In the genomic region with DNA sequence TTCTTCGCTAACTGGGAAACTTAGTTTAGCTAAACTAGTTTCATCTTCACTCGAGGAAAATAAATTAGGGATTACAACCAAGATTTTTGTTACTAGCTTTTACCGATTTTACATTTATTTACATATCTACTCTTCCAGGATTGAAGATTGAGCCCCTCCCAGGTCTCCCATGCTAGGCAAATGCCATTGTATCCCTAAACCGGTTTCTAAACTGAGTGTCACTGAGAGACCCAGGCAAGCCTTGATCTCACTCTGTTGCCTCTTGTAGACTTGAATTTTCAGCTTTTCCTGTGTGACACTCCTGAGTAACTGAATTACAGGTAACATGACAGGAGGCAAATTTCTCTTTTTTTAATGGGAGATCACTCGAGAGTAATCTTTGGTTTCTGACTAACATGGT, we compare ENCODE assay signal across 8 mouse cellular contexts. TPM values are rescaled to one million over a fixed set of nuclear protein-coding genes. Genes with fewer than 3 reads are reported as not detected.
A peak's percentile ranks its signal among the peaks of the same experiment; 100 is the strongest.
DNase-seq lines count a peak whose midpoint lies in the region; ATAC-seq and TF ChIP-seq lines count a peak whose summit lies in the region.

No protein-coding gene starts in this region.

- peaks cover 7% of the 10 kb centered on the region; the same call in 1 of the 2 replicates for H3K9me3 ChIP-seq in heart, embryonic 10.5 days
- H3K9me3 ChIP-seq in ES-E14 (ENCODE audit: control insufficient read depth, insufficient read depth, low read depth, low read length): peaks cover 3% of the 10 kb centered on the region; the same call in 1 of the 2 replicates
- H3K9me3 ChIP-seq in heart, embryonic 14.5 days (ENCODE audit: control insufficient read depth, low read length): no peaks in the 10 kb centered on the region
- peaks cover 6% of the 10 kb centered on the region; the same call in 1 of the 2 replicates for H3K9me3 ChIP-seq in liver, postnatal 0 days (ENCODE audit: low read length)

- peak overlapping the region; percentile 75 for H3K4me2 ChIP-seq in heart, embryonic 14.5 days (ENCODE audit: low read length)
- peak overlapping the region; percentile 74 for H3K4me2 ChIP-seq in liver, postnatal 0 days (ENCODE audit: low read depth, low read length)

- H3K27me3 ChIP-seq in heart, embryonic 10.5 days (ENCODE audit: insufficient read depth, poor library complexity, severe bottlenecking): no peaks in the 10 kb centered on the region
- no peaks in the 10 kb centered on the region for H3K27me3 ChIP-seq in heart, embryonic 14.5 days (ENCODE audit: control insufficient read depth, insufficient read depth, low read length)
- H3K27me3 ChIP-seq in liver, postnatal 0 days (ENCODE audit: insufficient read depth, low read length): no peaks in the 10 kb centered on the region

- TF ChIP-seq EP300 in liver, postnatal 0 days (IDR thresholded peaks at IDR 0.05; ENCODE audit: low read depth): no peak

- ATAC-seq in heart, embryonic 14.5 days (ENCODE audit: insufficient number of reproducible peaks, insufficient read depth, low FRiP score, low read depth): no peak
- no peak for ATAC-seq in liver, postnatal 0 days
- ATAC-seq in megakaryocyte-erythroid progenitor cell, adult 5-6 weeks (replicated peaks; ENCODE audit: low FRiP score, low TSS enrichment, poor library complexity, severe bottlenecking): no peak

- 14% methylated on average over 5 of the region's 5 CpGs for WGBS in heart, embryonic 10.5 days
- WGBS in heart, embryonic 14.5 days: 11% methylated on average over 5 of the region's 5 CpGs
- WGBS in liver, postnatal 0 days (ENCODE audit: insufficient replicate concordance): 13% methylated on average over 5 of the region's 5 CpGs

- H3K36me3 ChIP-seq in heart, embryonic 10.5 days: peaks cover 39% of the 10 kb centered on the region
- H3K36me3 ChIP-seq in ES-E14 (ENCODE audit: control insufficient read depth, insufficient read depth, low read length, poor library complexity, severe bottlenecking): peaks cover 6% of the 10 kb centered on the region
- peaks cover 32% of the 10 kb centered on the region for H3K36me3 ChIP-seq in heart, embryonic 14.5 days (ENCODE audit: control insufficient read depth, insufficient read depth, low read length)
- H3K36me3 ChIP-seq in liver, postnatal 0 days (replicated peaks; ENCODE audit: insufficient read depth, low read length): peaks cover 26% of the 10 kb centered on the region

- H3K4me1 ChIP-seq in heart, embryonic 10.5 days: no peaks in the 10 kb centered on the region
- peaks cover 0 to 3% of the 10 kb centered on the region in 2 experiments; a peak in 3 of 4 replicates for H3K4me1 ChIP-seq in ES-E14 (ENCODE audit: control insufficient read depth in 2 of 2, insufficient read depth in 2 of 2, low read length in 2 of 2, poor library complexity in 1 of 2)
- H3K4me1 ChIP-seq in heart, embryonic 14.5 days (ENCODE audit: control insufficient read depth in 2 of 2, insufficient read depth in 2 of 2, low read length in 2 of 2): no peaks in the 10 kb centered on the region
- H3K4me1 ChIP-seq in liver, postnatal 0 days (ENCODE audit: insufficient read depth): no peaks in the 10 kb centered on the region

- no peak for DNase-seq in heart, embryonic 10.5 days (ENCODE audit: low spot score)
- DNase-seq in heart, adult 9 months (ENCODE audit: low spot score in 2 of 2): no peak
- no peak for DNase-seq in ES-E14 (ENCODE audit: low read depth, low spot score)
- no peak for DNase-seq in liver, postnatal 0 days
- no peak for DNase-seq in cerebellum, postnatal 10 days
- DNase-seq in cerebellum, adult 9-11 months: no peak

- peak overlapping the region; percentile 93 for H3K27ac ChIP-seq in heart, embryonic 10.5 days
- H3K27ac ChIP-seq in ES-E14 (ENCODE audit: insufficient read depth, low read depth, low read length, poor library complexity, severe bottlenecking): no peak overlapping the region
- H3K27ac ChIP-seq in heart, embryonic 14.5 days (replicated peaks in 1 of 2; ENCODE audit: control insufficient read depth in 1 of 2, insufficient read depth in 1 of 2, low read depth in 2 of 2, low read length in 2 of 2): peak overlapping the region in 1 of 2 experiments; percentile 91; a peak in 3 of 4 replicates
- peak overlapping the region; percentile 89 for H3K27ac ChIP-seq in liver, postnatal 0 days (ENCODE audit: low read depth)

- no peak for TF ChIP-seq CTCF in liver, postnatal 0 days (IDR thresholded peaks at IDR 0.05; ENCODE audit: low read depth)

- in situ Hi-C loops in ES-E14 (cut with MboI; ENCODE audit: low sequenced_read_pairs in 2 of 2, unreplicated experiment in 2 of 2): no loop called here

- H3K4me3 ChIP-seq in heart, embryonic 10.5 days: peak overlapping the region; percentile 84
- peak overlapping the region; percentile 71 to 89 for H3K4me3 ChIP-seq in ES-E14 (ENCODE audit: insufficient read depth in 1 of 2, low read depth in 1 of 2, low read length in 2 of 2, poor library complexity in 1 of 2, severe bottlenecking in 1 of 2)
- H3K4me3 ChIP-seq in heart, embryonic 14.5 days (ENCODE audit: control insufficient read depth in 1 of 2, insufficient read depth in 1 of 2, low read depth in 1 of 2, low read length in 2 of 2): peak overlapping the region; percentile 66 to 88; a peak in 3 of 4 replicates
- peak overlapping the region; percentile 77 for H3K4me3 ChIP-seq in liver, postnatal 0 days (ENCODE audit: low read depth, low read length)

- no peak overlapping the region for H3K9ac ChIP-seq in ES-E14 (ENCODE audit: insufficient read depth, low read depth, low read length, poor library complexity, severe bottlenecking)
- peak overlapping the region; percentile 95 for H3K9ac ChIP-seq in heart, embryonic 14.5 days (ENCODE audit: low read length)
- peak overlapping the region; percentile 87 for H3K9ac ChIP-seq in liver, postnatal 0 days (replicated peaks)

TF ChIP-seq in ES-E14, 5 proteins besides CTCF, POLR2A, EP300 and RAD21:
- TF ChIP-seq ZNF384 (IDR thresholded peaks at IDR 0.05; ENCODE audit: low read depth, low read length) (no peak), CHD2 (IDR thresholded peaks at IDR 0.05; ENCODE audit: low read depth, low read length) (no peak), ZC3H11A (IDR thresholded peaks at IDR 0.05; ENCODE audit: borderline replicate concordance, low read depth, low read length) (no peak), HCFC1 (IDR thresholded peaks at IDR 0.05; ENCODE audit: borderline replicate concordance, insufficient read depth, low read length) (no peak), MAFK (IDR thresholded peaks at IDR 0.05; ENCODE audit: insufficient read depth, low read depth, low read length) (no peak)

RNA-seq across cellular contexts. Expression of a gene that starts 0.8 kb away (rescaled TPM):
- polyA plus RNA-seq in heart, embryonic 10.5 days (2016; fragmentation: Nextera tagmentation; extraction: Ambion mirVana): 45.6 and 65.3 TPM in 2 replicates
- 22.9 and 35.1 TPM in 2 replicates for total RNA-seq in ES-E14 (2012; rRNA removed)
- 65.5 and 68.2 TPM in 2 replicates for polyA plus RNA-seq in heart, embryonic 14.5 days (2014; fragmentation: Nextera tagmentation; extraction: Ambion mirVana)
- polyA plus RNA-seq in liver, postnatal 0 days (2015; fragmentation: Nextera tagmentation; extraction: Ambion mirVana): 19.5 and 21.7 TPM in 2 replicates
- total RNA-seq in megakaryocyte-erythroid progenitor cell, adult 5-6 weeks (2014; fragmentation: Nextera tagmentation): 35.6 and 84.0 TPM in 2 replicates
- total RNA-seq in megakaryocyte-erythroid progenitor cell, adult 5-6 weeks (2017): 55.0 and 79.6 TPM in 2 replicates

RNA-seq across cellular contexts. Expression of a gene that starts 20.0 kb away (rescaled TPM):
- 31.4 and 40.2 TPM in 2 replicates for polyA plus RNA-seq in heart, embryonic 10.5 days (2016; fragmentation: Nextera tagmentation; extraction: Ambion mirVana)
- total RNA-seq in ES-E14 (2012; rRNA removed): 42.1 and 43.5 TPM in 2 replicates
- 24.8 and 27.2 TPM in 2 replicates for polyA plus RNA-seq in heart, embryonic 14.5 days (2014; fragmentation: Nextera tagmentation; extraction: Ambion mirVana)
- polyA plus RNA-seq in liver, postnatal 0 days (2015; fragmentation: Nextera tagmentation; extraction: Ambion mirVana): 13.5 and 14.0 TPM in 2 replicates
- 90.2 and 120 TPM in 2 replicates for total RNA-seq in megakaryocyte-erythroid progenitor cell, adult 5-6 weeks (2014; fragmentation: Nextera tagmentation)
- 76.0 and 95.7 TPM in 2 replicates for total RNA-seq in megakaryocyte-erythroid progenitor cell, adult 5-6 weeks (2017)

RNA-seq across cellular contexts. Expression of a gene that starts 38.0 kb away (rescaled TPM):
- polyA plus RNA-seq in heart, embryonic 10.5 days (2016; fragmentation: Nextera tagmentation; extraction: Ambion mirVana): not detected in 2 replicates
- 0.13 and 0.16 TPM in 2 replicates for total RNA-seq in ES-E14 (2012; rRNA removed)
- polyA plus RNA-seq in heart, embryonic 14.5 days (2014; fragmentation: Nextera tagmentation; extraction: Ambion mirVana): not detected in 2 replicates
- not detected in 2 replicates for polyA plus RNA-seq in liver, postnatal 0 days (2015; fragmentation: Nextera tagmentation; extraction: Ambion mirVana)
- not detected in 2 replicates for total RNA-seq in megakaryocyte-erythroid progenitor cell, adult 5-6 weeks (2014; fragmentation: Nextera tagmentation)
- not detected in 2 replicates for total RNA-seq in megakaryocyte-erythroid progenitor cell, adult 5-6 weeks (2017)
